Comparison of ENCODE assay signal across 8 mouse cellular contexts in genomic region chr1:136625019-136625895, GRCm38 (mm10). TPM values are rescaled to one million over a fixed set of nuclear protein-coding genes. Genes with fewer than 3 reads are reported as not detected.
DNase-seq lines count a peak whose midpoint lies in the region; ATAC-seq and TF ChIP-seq lines count a peak whose summit lies in the region.

No protein-coding gene starts in this region.

- peak overlapping the region; percentile 90 for H3K4me2 ChIP-seq in forebrain, embryonic 13.5 days
- H3K4me2 ChIP-seq in heart, postnatal 0 days (ENCODE audit: low read depth, low read length) = peak overlapping the region; percentile 89
- H3K4me2 ChIP-seq in neural tube, embryonic 15.5 days = peak overlapping the region; percentile 80

- 2% methylated on average over 47 of the region's 92 CpGs for WGBS in forebrain, embryonic 13.5 days
- under 1% methylated on average over 71 of the region's 92 CpGs for WGBS in heart, postnatal 0 days
- 1% methylated on average over 90 of the region's 92 CpGs for WGBS in lung, adult 2 months
- WGBS in neural tube, embryonic 15.5 days = 1% methylated on average over 59 of the region's 92 CpGs

- peaks cover 36% of the 10 kb centered on the region for H3K4me1 ChIP-seq in forebrain, embryonic 13.5 days
- peaks cover 33% of the 10 kb centered on the region for H3K4me1 ChIP-seq in heart, postnatal 0 days (ENCODE audit: control insufficient read depth, insufficient read depth)
- H3K4me1 ChIP-seq in lung, adult 2 months (ENCODE audit: control insufficient read depth, insufficient read depth, low read length) = peaks cover 23% of the 10 kb centered on the region
- peaks cover 37% of the 10 kb centered on the region for H3K4me1 ChIP-seq in neural tube, embryonic 15.5 days

- DNase-seq in ES-CJ7 (ENCODE audit: low read depth, low spot score) = peak; percentile 60
- DNase-seq in cerebellum, adult 11 months = peak; percentile 57
- peak; percentile 37 for DNase-seq in heart, postnatal 0 days (ENCODE audit: low spot score)
- peak; percentile 66 to 78 for DNase-seq in kidney, postnatal 4 days
- DNase-seq in lung, adult 2 months = peak; percentile 68
- DNase-seq in thymus, postnatal 25 days = peak; percentile 61

- H3K4me3 ChIP-seq in forebrain, embryonic 13.5 days = peak overlapping the region; percentile 92
- H3K4me3 ChIP-seq in heart, postnatal 0 days (ENCODE audit: low read depth, low read length) = peak overlapping the region; percentile 78
- peak overlapping the region; percentile 83 for H3K4me3 ChIP-seq in lung, adult 2 months (replicated peaks; ENCODE audit: extremely low read depth, low read depth, low read length)
- peak overlapping the region; percentile 84 for H3K4me3 ChIP-seq in neural tube, embryonic 15.5 days (replicated peaks)

- no peaks in the 10 kb centered on the region for H3K27me3 ChIP-seq in forebrain, embryonic 13.5 days
- H3K27me3 ChIP-seq in heart, postnatal 0 days (ENCODE audit: control insufficient read depth, insufficient read depth, low read length) = no peaks in the 10 kb centered on the region
- no peaks in the 10 kb centered on the region for H3K27me3 ChIP-seq in neural tube, embryonic 15.5 days (replicated peaks)

- ATAC-seq in forebrain, embryonic 13.5 days = peak; percentile 75
- ATAC-seq in heart, postnatal 0 days (ENCODE audit: insufficient read depth, low read depth) = peak; percentile 52
- peak; percentile 71 for ATAC-seq in neural tube, embryonic 15.5 days (ENCODE audit: low FRiP score)

- peak overlapping the region; percentile 93 for H3K27ac ChIP-seq in forebrain, embryonic 13.5 days
- H3K27ac ChIP-seq in heart, postnatal 0 days (ENCODE audit: low read depth) = peak overlapping the region; percentile 93
- H3K27ac ChIP-seq in neural tube, embryonic 15.5 days (replicated peaks) = peak overlapping the region; percentile 96

- peaks cover 30% of the 10 kb centered on the region for H3K36me3 ChIP-seq in forebrain, embryonic 13.5 days (ENCODE audit: poor library complexity, severe bottlenecking)
- H3K36me3 ChIP-seq in heart, postnatal 0 days (replicated peaks; ENCODE audit: control insufficient read depth, insufficient read depth, low read length) = peaks cover 13% of the 10 kb centered on the region
- H3K36me3 ChIP-seq in neural tube, embryonic 15.5 days = peaks cover 6% of the 10 kb centered on the region

- TF ChIP-seq EP300 in heart, postnatal 0 days (IDR thresholded peaks at IDR 0.05; ENCODE audit: low read depth) = no peak

- H3K9ac ChIP-seq in forebrain, embryonic 13.5 days = peak overlapping the region; percentile 96
- peak overlapping the region; percentile 97 for H3K9ac ChIP-seq in heart, postnatal 0 days (replicated peaks; ENCODE audit: low read depth, low read length)
- H3K9ac ChIP-seq in neural tube, embryonic 15.5 days (replicated peaks) = peak overlapping the region; percentile 98

- TF ChIP-seq POLR2A in lung, adult 2 months (IDR thresholded peaks at IDR 0.05; ENCODE audit: borderline replicate concordance, extremely low read depth, low read depth, low read length) = no peak

- TF ChIP-seq CTCF in heart, postnatal 0 days (IDR thresholded peaks at IDR 0.05; ENCODE audit: low read depth) = 0 out of 2 replicates have a peak, but pooled peaks have one; percentile 5
- TF ChIP-seq CTCF in lung, adult 2 months (IDR thresholded peaks at IDR 0.05; ENCODE audit: insufficient read depth, low read length) = no peak

- H3K9me3 ChIP-seq in forebrain, embryonic 13.5 days (replicated peaks) = no peaks in the 10 kb centered on the region
- no peaks in the 10 kb centered on the region for H3K9me3 ChIP-seq in heart, postnatal 0 days (replicated peaks; ENCODE audit: control insufficient read depth, low read length)
- no peaks in the 10 kb centered on the region for H3K9me3 ChIP-seq in neural tube, embryonic 15.5 days (replicated peaks)

RNA-seq across cellular contexts. Expression of gene Zfp281, which starts 0.6 kb away (rescaled TPM):
- 26.6 and 27.9 TPM in 2 replicates for polyA plus RNA-seq in forebrain, embryonic 13.5 days (2015; fragmentation: Nextera tagmentation; extraction: Ambion mirVana)
- 13.7 and 16.2 TPM in 2 replicates for total RNA-seq in heart, postnatal 0 days (2014; rRNA removed; ENCODE audit: low replicate concordance)
- polyA plus RNA-seq in heart, postnatal 0 days (2015; fragmentation: Nextera tagmentation; extraction: Ambion mirVana) = 7.4 and 8.3 TPM in 2 replicates
- polyA plus RNA-seq in lung, adult 2 months (2012; rRNA removed) = 3.6 and 4.6 TPM in 2 replicates
- polyA plus RNA-seq in neural tube, embryonic 15.5 days (2015; fragmentation: Nextera tagmentation; extraction: Ambion mirVana) = 17.2 and 17.6 TPM in 2 replicates

Comparison
In these comparisons a context has a peak if more than half of its experiments do, and no peak if none do; other contexts are left out.
1. Peak in every context shown above with its lines: DNase-seq, ATAC-seq, H3K4me3 ChIP-seq and H3K27ac ChIP-seq.